Mouse (Mus musculus): ENCODE measurements around the gene Hfe. TPM values are rescaled to one million over a fixed set of nuclear protein-coding genes. Genes with fewer than 3 reads are reported as not detected.
A peak's percentile ranks its signal among the peaks of the same experiment; 100 is the strongest.
"Not testable (repeated sequence)": the region's sequence is repeated elsewhere in the genome, so short reads cannot be mapped to it uniquely, and the experiment has no call there.

The Hfe gene
- total RNA-seq, 2 experiments from 2014 or later: 2.4 to 3.7 TPM

GRCm38 (mm10) chr13:23725213-23725612, 14.6 kb upstream of the Hfe start:
- intact Hi-C loops (cut with DNase I): no loop called here

GRCm38 (mm10) chr13:23724239-23724638, 13.6 kb upstream of the Hfe start:
- intact Hi-C loops (cut with DNase I): no loop called here
- DNase-seq (ENCODE audit: low spot score in 2 of 2): no peak

More at GRCm38 (mm10) chr13:23725213-23725612, 14.6 kb upstream of the Hfe start:
- DNase-seq (ENCODE audit: low spot score in 2 of 2): no peak

GRCm38 (mm10) chr13:23717593-23718245, 7.1 kb upstream of the Hfe start:
- intact Hi-C loops (cut with DNase I); DNase-seq (ENCODE audit: low spot score in 2 of 2): not testable (repeated sequence)

GRCm38 (mm10) chr13:23717176-23717575, 6.5 kb upstream of the Hfe start:
- intact Hi-C loops (cut with DNase I): no loop called here
- DNase-seq (ENCODE audit: low spot score in 2 of 2): no peak

GRCm38 (mm10) chr13:23716261-23717042, 5.8 kb upstream of the Hfe start:
- DNase-seq (ENCODE audit: low spot score in 2 of 2): no peak
- intact Hi-C loops (cut with DNase I): no loop called here

GRCm38 (mm10) chr13:23709714-23710373, 810 bp downstream of the Hfe start:
- no peak for DNase-seq (ENCODE audit: low spot score in 2 of 2)
- intact Hi-C loops (cut with DNase I): no loop called here

GRCm38 (mm10) chr13:23708654-23709053, 2.0 kb downstream of the Hfe start:
- intact Hi-C loops (cut with DNase I): no loop called here
- DNase-seq (ENCODE audit: low spot score in 2 of 2): no peak

- intact Hi-C loops (cut with DNase I): no loop called here
- no peak for DNase-seq (ENCODE audit: low spot score in 2 of 2)
Measured at GRCm38 (mm10) chr13:23708041-23708440, 2.6 kb downstream of the Hfe start.

- intact Hi-C loops (cut with DNase I): no loop called here
- no peak for DNase-seq (ENCODE audit: low spot score in 2 of 2)
Measured at GRCm38 (mm10) chr13:23706771-23707170, 3.9 kb downstream of the Hfe start.

- DNase-seq (ENCODE audit: low spot score in 2 of 2): no peak
- intact Hi-C loops (cut with DNase I): no loop called here
Measured at GRCm38 (mm10) chr13:23705751-23706356, 4.8 kb downstream of the Hfe start.

- intact Hi-C loops (cut with DNase I): not testable (repeated sequence)
Measured at GRCm38 (mm10) chr13:23702801-23703200, 7.9 kb downstream of the Hfe start.

GRCm38 (mm10) chr13:23702220-23702619, 8.4 kb downstream of the Hfe start:
- DNase-seq (ENCODE audit: low spot score in 2 of 2): no peak
- intact Hi-C loops (cut with DNase I): no loop called here

More at GRCm38 (mm10) chr13:23702801-23703200, 7.9 kb downstream of the Hfe start:
- not testable (repeated sequence) for DNase-seq (ENCODE audit: low spot score in 2 of 2)

GRCm38 (mm10) chr13:23700786-23701520, 9.7 kb downstream of the Hfe start:
- DNase-seq (ENCODE audit: low spot score in 2 of 2): peak; percentile 42 to 61
- intact Hi-C loops (cut with DNase I): loop anchor here (1.0 kb wide), 1 partner anchor 31 kb away; no protein-coding TSS in a partner anchor

GRCm38 (mm10) chr13:23699767-23700166, 10.9 kb downstream of the Hfe start:
- intact Hi-C loops (cut with DNase I): loop anchor here (2.0 to 5.0 kb wide), 4 partner anchors 15 to 1657 kb away; partner anchors contain the start of genes Hist1h1c, Hist1h1e, Hist1h2ag and Hist1h2bc
- no peak for DNase-seq (ENCODE audit: low spot score in 2 of 2)

- intact Hi-C loops (cut with DNase I): loop anchor here (2.0 to 5.0 kb wide), 4 partner anchors 14 to 1657 kb away; partner anchors contain the start of genes Hist1h1c, Hist1h1e, Hist1h2ag and Hist1h2bc
Measured at GRCm38 (mm10) chr13:23698996-23699395, 11.7 kb downstream of the Hfe start.

GRCm38 (mm10) chr13:23698300-23698693, 12.4 kb downstream of the Hfe start, which contains the start of gene Hist1h4c:
Hist1h4c (minus strand) TSS chr13:23698454.
- intact Hi-C loops (cut with DNase I): loop anchor here (2.0 to 5.0 kb wide), 4 partner anchors 13 to 1656 kb away; partner anchors contain the start of genes Hist1h1c, Hist1h1e, Hist1h2ag and Hist1h2bc
- DNase-seq (ENCODE audit: low spot score in 2 of 2): peak; percentile 99

More at GRCm38 (mm10) chr13:23698996-23699395, 11.7 kb downstream of the Hfe start:
- DNase-seq (ENCODE audit: low spot score in 2 of 2): no peak

- intact Hi-C loops (cut with DNase I): loop anchor here (1.0 to 5.0 kb wide), 5 partner anchors 13 to 1655 kb away; partner anchors contain the start of genes Hist1h1c, Hist1h1e, Hist1h2ag and Hist1h2bc
Measured at GRCm38 (mm10) chr13:23697491-23698299, 13.0 kb downstream of the Hfe start.

GRCm38 (mm10) chr13:23696061-23696474, 14.6 kb downstream of the Hfe start:
- intact Hi-C loops (cut with DNase I): loop anchor here (5.0 kb wide), 2 partner anchors 74 to 1654 kb away; partner anchors contain the start of genes Hist1h1e, Hist1h2ag, Hist1h2be and Hist1h2bj
- no peak for DNase-seq (ENCODE audit: low spot score in 2 of 2)

More at GRCm38 (mm10) chr13:23697491-23698299, 13.0 kb downstream of the Hfe start:
- DNase-seq (ENCODE audit: low spot score in 2 of 2): peak in 1 of 2 experiments; percentile 35
